Mouse (Mus musculus): ENCODE data around the gene Anxa3. TPM values are rescaled to one million over a fixed set of nuclear protein-coding genes. Genes with fewer than 3 reads are reported as not detected.

Anxa3 gene
- polyA plus RNA-seq, 1 experiment from 2014 or later: 25.5 TPM

- no peak overlapping the region for H3K9ac ChIP-seq (ENCODE audit: low read length)
- no peaks in the 10 kb centered on the region for H3K4me1 ChIP-seq (ENCODE audit: control insufficient read depth, insufficient read depth, low read length)
- ATAC-seq: no peak
- no peak overlapping the region for H3K4me3 ChIP-seq (ENCODE audit: low read depth, low read length)
- H3K27ac ChIP-seq (ENCODE audit: low read depth, low read length): no peak overlapping the region
- no peaks in the 10 kb centered on the region for H3K9me3 ChIP-seq (replicated peaks; ENCODE audit: control insufficient read depth, low read length)
- no peaks in the 10 kb centered on the region for H3K36me3 ChIP-seq (ENCODE audit: control insufficient read depth, insufficient read depth, low read length)
- no peak for DNase-seq (ENCODE audit: low spot score)
- no peaks in the 10 kb centered on the region for H3K27me3 ChIP-seq (replicated peaks; ENCODE audit: control insufficient read depth, insufficient read depth, low read length)
- no peak overlapping the region for H3K4me2 ChIP-seq (ENCODE audit: low read length)
- 92% methylated on average over 7 of the region's 7 CpGs for WGBS
These were observed 92.1 kb downstream of the Anxa3 start for GRCm38 (mm10) chr5:96885202-96885601.

- Histone ChIP-seq H3K4me2 (ENCODE audit: low read length) (no peak overlapping the region), H3K9ac (ENCODE audit: low read length) (no peak overlapping the region), H3K9me3 (replicated peaks; ENCODE audit: control insufficient read depth, low read length) (no peaks in the 10 kb centered on the region), H3K36me3 (ENCODE audit: control insufficient read depth, insufficient read depth, low read length) (no peaks in the 10 kb centered on the region), H3K27me3 (replicated peaks; ENCODE audit: control insufficient read depth, insufficient read depth, low read length) (no peaks in the 10 kb centered on the region), H3K27ac (ENCODE audit: low read depth, low read length) (no peak overlapping the region), H3K4me1 (ENCODE audit: control insufficient read depth, insufficient read depth, low read length) (no peaks in the 10 kb centered on the region), H3K4me3 (ENCODE audit: low read depth, low read length) (no peak overlapping the region)
- 98% methylated on average over 3 of the region's 3 CpGs for WGBS
- DNase-seq (ENCODE audit: low spot score) (no peak), ATAC-seq (no peak)
These were observed 95.3 kb downstream of the Anxa3 start for GRCm38 (mm10) chr5:96888396-96888795.

- no peak overlapping the region for H3K9ac ChIP-seq (ENCODE audit: low read length)
- H3K36me3 ChIP-seq (ENCODE audit: control insufficient read depth, insufficient read depth, low read length): no peaks in the 10 kb centered on the region
- H3K4me2 ChIP-seq (ENCODE audit: low read length): no peak overlapping the region
- H3K27ac ChIP-seq (ENCODE audit: low read depth, low read length): no peak overlapping the region
- ATAC-seq (no peak), DNase-seq (ENCODE audit: low spot score) (peak; percentile 30)
- no peak overlapping the region for H3K4me3 ChIP-seq (ENCODE audit: low read depth, low read length)
- no peaks in the 10 kb centered on the region for H3K27me3 ChIP-seq (replicated peaks; ENCODE audit: control insufficient read depth, insufficient read depth, low read length)
- no peaks in the 10 kb centered on the region for H3K4me1 ChIP-seq (ENCODE audit: control insufficient read depth, insufficient read depth, low read length)
- H3K9me3 ChIP-seq (replicated peaks; ENCODE audit: control insufficient read depth, low read length): no peaks in the 10 kb centered on the region
- 65% methylated on average over 5 of the region's 5 CpGs for WGBS
These were observed 97.2 kb downstream of the Anxa3 start for GRCm38 (mm10) chr5:96890367-96890766.

Other genes starting within 250 kb of the Anxa3 start
- 7.1 and 8.1 TPM in 2 replicates for gene Bmp2k, start 204.3 kb downstream of the Anxa3 start, polyA plus RNA-seq (2014; fragmentation: Nextera tagmentation; extraction: Ambion mirVana)

Data from forebrain, embryonic 14.5 days (tissue).